Mouse (Mus musculus) midbrain, embryonic 16.5 days (tissue): Measurements from ENCODE around the gene Esp1. TPM values are rescaled to one million over a fixed set of nuclear protein-coding genes. Genes with fewer than 3 reads are reported as not detected.
"Not testable (repeated sequence)": the region's sequence is repeated elsewhere in the genome, so short reads cannot be mapped to it uniquely, and the experiment has no call there.

Experiments used
- ATAC-seq: fragments of 200-750 bp; cut with Nextera tagmentation; 2 replicates; pipeline ENCODE4 v1.8.0; 2017; ENCODE audit warnings: moderate TSS enrichment
- H3K27ac ChIP-seq: fragments of 300-500 bp; sonication (generic); 2 replicates; pipeline ENCODE4 v1.5.1; 2014; ENCODE audit warnings: mild to moderate bottlenecking, low read length, mixed read lengths
- H3K27me3 ChIP-seq: fragments of 300-500 bp; sonication (generic); 2 replicates; pipeline ENCODE4 v1.6.1; 2014; ENCODE audit warnings: low read depth, low read length, mixed read lengths; ENCODE audit not compliant: control insufficient read depth, insufficient read depth
- H3K36me3 ChIP-seq: fragments of 300-500 bp; sonication (generic); 2 replicates; pipeline ENCODE4 v1.6.1; 2014; ENCODE audit warnings: mild to moderate bottlenecking, low read length, moderate library complexity, mixed read lengths; ENCODE audit not compliant: control insufficient read depth, insufficient read depth
- H3K4me1 ChIP-seq: fragments of 300-500 bp; sonication (generic); 2 replicates; pipeline ENCODE4 v1.6.1; 2014; ENCODE audit warnings: mild to moderate bottlenecking, low read length, mixed read lengths; ENCODE audit not compliant: control insufficient read depth, insufficient read depth
- H3K4me2 ChIP-seq: fragments of 300-500 bp; sonication (generic); 2 replicates; pipeline ENCODE4 v1.6.1; 2014; ENCODE audit warnings: mild to moderate bottlenecking, low read length, mixed read lengths
- H3K4me3 ChIP-seq: fragments of 300-500 bp; sonication (generic); 2 replicates; pipeline ENCODE4 v1.5.1; 2014; ENCODE audit warnings: low read depth, mild to moderate bottlenecking, low read length, moderate library complexity, mixed read lengths
- H3K9ac ChIP-seq: fragments of 300-500 bp; sonication (generic); 2 replicates; pipeline ENCODE4 v1.6.1; 2014; ENCODE audit warnings: low read depth, low read length, mixed read lengths
- H3K9me3 ChIP-seq: fragments of 300-500 bp; sonication (generic); replicated peaks from 2 replicates; pipeline ENCODE4 v1.6.1; 2014; ENCODE audit warnings: mild to moderate bottlenecking, low read length, mixed read lengths; ENCODE audit not compliant: control insufficient read depth, poor library complexity, severe bottlenecking
- WGBS: fragments of 180-500 bp; shearing (Covaris S2); extraction: QIAGEN DNeasy Blood & Tissue Kit; methylation state at CpG from one replicate; pipeline ENCODE4 v1.1.7; 2014; 5-methylcytosine and 5-hydroxymethylcytosine counted together
- polyA plus RNA-seq: library from polyadenylated mRNA; unstranded; fragments of >200 nt; fragmentation: Nextera tagmentation; extraction: Ambion mirVana; gene quantifications from 2 replicates; pipeline ENCODE4 v1.2.1, GENCODE M21; 2015

Gene Esp1
- polyA plus RNA-seq: not detected in 2 replicates

DNA sequence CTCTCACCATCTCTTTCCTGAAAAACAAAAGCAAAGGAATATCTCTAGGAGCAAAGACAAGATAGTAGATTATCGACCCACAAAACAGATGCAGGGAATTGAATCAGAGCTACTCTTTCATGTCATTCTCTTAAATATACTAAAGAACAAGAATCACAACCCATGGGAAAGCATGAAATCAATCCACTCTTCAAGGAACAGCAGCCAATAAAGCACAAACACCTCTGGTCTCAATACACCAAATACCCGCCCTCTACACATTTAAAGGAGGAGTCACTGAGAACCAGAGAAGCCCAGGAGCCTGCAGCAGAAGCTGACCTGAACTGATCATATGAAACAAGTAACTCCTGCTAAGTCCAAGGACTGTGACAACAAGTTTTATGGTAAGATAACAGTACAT is at the start of gene Esp1:
Esp1 (plus strand) TSS at position 301 of the 400 bp plus-strand sequence.
- 89% methylated on average over 2 of the region's 2 CpGs for WGBS
- H3K4me3 ChIP-seq: no peak within 1 kb of the TSS
- H3K27ac ChIP-seq: no peak within 1 kb of the TSS
- no peaks in the 10 kb centered on the region for H3K4me1 ChIP-seq
- no peak within 1 kb of the TSS for H3K4me2 ChIP-seq
- H3K9ac ChIP-seq: no peak within 1 kb of the TSS
- ATAC-seq: no peak
- H3K27me3 ChIP-seq: no peaks in the 10 kb centered on the region
- H3K9me3 ChIP-seq: no peaks in the 10 kb centered on the region
- no peaks in the 10 kb centered on the region for H3K36me3 ChIP-seq

DNA sequence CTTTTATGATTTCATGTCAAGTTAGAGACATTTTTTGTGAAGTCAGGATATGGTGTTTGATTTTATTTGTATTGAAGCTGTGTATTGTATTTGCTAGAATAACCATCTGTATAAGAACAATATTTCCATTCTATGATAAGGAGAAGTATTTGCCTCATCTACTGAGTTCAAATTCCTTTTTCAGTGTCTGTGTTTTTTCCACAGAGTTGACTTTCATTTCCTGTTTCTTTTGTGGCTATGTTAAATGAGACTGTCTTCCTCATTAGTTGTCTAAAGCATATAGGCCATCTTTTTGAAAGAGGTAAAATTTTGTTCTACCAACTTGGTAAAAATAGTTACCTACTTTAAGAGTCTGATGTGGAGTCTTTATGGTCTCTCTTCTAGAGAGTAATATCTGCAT is 10.6 kb upstream of the Esp1 start:
- no peaks in the 10 kb centered on the region for H3K27me3 ChIP-seq
- no peak for ATAC-seq
- H3K9ac ChIP-seq: no peak overlapping the region
- H3K4me1 ChIP-seq: no peaks in the 10 kb centered on the region
- H3K9me3 ChIP-seq: no peaks in the 10 kb centered on the region
- no peak overlapping the region for H3K4me2 ChIP-seq
- H3K36me3 ChIP-seq: no peaks in the 10 kb centered on the region
- no peak overlapping the region for H3K4me3 ChIP-seq
- no peak overlapping the region for H3K27ac ChIP-seq

DNA sequence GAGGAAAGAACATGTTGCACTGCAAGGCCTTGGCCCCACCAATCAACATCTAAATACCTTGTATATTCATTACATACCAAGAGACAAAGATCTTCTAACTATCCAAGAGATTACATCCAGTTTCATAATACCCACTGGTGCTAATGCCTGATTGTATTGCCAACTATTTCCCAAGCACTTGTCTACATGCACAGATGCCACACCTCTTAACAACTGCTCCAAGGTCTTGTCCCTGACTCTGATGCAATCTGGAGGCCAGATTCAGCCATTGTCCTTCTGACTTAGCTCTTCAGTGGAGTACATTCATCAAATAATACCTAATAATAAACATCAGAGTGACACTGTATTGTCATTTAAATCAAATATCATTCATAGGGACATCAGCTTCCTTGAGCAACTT is 9.9 kb upstream of the Esp1 start:
- H3K27ac ChIP-seq, H3K27me3 ChIP-seq, H3K36me3 ChIP-seq, H3K4me2 ChIP-seq, H3K4me1 ChIP-seq, H3K9ac ChIP-seq, H3K9me3 ChIP-seq, H3K4me3 ChIP-seq, ATAC-seq: not testable (repeated sequence)

DNA sequence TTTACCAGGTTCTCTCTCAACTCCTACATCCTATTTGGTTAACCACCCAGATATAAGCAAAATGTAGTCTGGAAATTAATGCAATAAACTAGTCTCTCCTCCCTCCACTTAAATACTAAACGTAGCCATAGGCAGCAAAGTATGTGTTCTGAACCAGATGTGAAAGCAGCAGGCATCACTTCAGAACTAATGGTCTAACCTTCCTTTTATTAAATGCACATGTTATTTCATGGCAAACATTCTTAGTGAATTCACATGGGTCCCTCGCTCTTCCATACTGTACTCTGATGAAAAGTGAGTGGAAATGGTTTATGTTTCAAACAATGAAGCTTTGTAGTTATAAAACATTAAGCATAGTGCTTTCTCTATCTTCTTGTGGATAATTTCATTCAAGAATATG is 4.4 kb downstream of the Esp1 start:
- Histone ChIP-seq H3K4me1 (no peaks in the 10 kb centered on the region), H3K9me3 (no peaks in the 10 kb centered on the region), H3K27ac (no peak overlapping the region), H3K27me3 (no peaks in the 10 kb centered on the region), H3K36me3 (no peaks in the 10 kb centered on the region), H3K4me3 (no peak overlapping the region), H3K9ac (no peak overlapping the region), H3K4me2 (no peak overlapping the region)
- WGBS: 82% methylated on average over 2 of the region's 2 CpGs
- ATAC-seq: no peak

DNA sequence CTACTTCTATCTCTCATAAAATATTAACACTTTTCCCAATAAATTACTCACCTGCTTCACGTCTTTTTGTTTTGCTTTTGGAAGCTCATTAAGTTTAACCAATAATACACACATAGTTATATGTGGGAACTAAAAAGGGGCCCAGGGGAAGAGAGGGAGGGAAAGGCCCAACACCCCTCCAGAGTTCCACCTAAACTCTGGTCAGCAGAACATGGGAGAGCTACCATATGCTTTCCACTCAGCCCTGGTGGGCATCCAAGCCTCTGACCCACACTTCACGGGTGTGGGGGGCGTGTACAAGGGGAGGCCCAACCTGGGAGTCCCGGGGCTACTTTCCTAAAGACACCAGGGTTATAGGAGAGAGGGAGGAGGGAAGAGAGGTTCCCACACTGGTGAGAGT is 4.8 kb downstream of the Esp1 start:
- H3K36me3 ChIP-seq: no peaks in the 10 kb centered on the region

DNA sequence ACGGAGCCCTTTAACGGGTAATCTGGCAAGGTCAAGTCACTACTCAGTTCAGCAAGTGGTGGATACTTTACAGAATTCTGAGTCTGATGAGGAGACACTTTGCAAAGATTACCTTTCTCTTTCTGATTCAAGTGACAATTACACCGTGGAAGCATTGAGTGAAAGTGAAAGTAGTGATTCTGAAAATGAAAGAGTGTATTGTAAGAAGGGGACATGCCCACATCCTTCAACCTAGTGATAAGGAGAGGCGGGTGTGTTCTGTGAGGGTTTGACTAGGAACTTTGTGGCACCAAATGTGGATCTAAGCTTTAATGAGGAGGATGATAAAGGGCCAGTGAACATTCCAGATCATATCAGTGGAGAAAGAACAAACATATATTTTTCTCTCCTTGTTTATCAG is 36.7 kb downstream of the Esp1 start:
- no peak for ATAC-seq
- WGBS: 74% methylated on average over 4 of the region's 4 CpGs

More for the DNA sequence above, 4.8 kb downstream of the Esp1 start:
- no peak overlapping the region for H3K27ac ChIP-seq
- no peaks in the 10 kb centered on the region for H3K9me3 ChIP-seq
- H3K4me3 ChIP-seq: no peak overlapping the region
- ATAC-seq: no peak
- WGBS: 78% methylated on average over 4 of the region's 4 CpGs
- no peak overlapping the region for H3K4me2 ChIP-seq
- no peaks in the 10 kb centered on the region for H3K27me3 ChIP-seq
- no peak overlapping the region for H3K9ac ChIP-seq
- H3K4me1 ChIP-seq: no peaks in the 10 kb centered on the region

DNA sequence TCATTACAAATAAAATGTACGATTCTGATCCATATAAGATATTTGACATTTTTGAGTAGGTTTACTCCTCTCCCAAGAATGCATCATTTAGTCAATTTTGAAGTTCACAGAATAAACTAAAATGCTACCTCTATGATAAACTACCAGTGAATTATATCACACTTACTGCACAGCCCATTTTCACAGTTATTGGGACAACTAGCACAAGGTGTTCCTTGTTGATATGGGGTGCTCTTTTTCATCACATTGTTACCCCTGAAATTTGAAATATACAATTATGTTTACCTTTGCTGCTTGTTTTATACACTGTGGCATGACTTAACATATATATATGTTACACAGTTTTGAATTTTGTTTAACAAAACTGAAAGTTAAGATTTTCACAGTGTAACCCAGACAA is 40.2 kb downstream of the Esp1 start:
- no peak overlapping the region for H3K9ac ChIP-seq
- H3K36me3 ChIP-seq: no peaks in the 10 kb centered on the region
- no peaks in the 10 kb centered on the region for H3K4me1 ChIP-seq
- no peak overlapping the region for H3K27ac ChIP-seq
- H3K4me2 ChIP-seq: no peak overlapping the region
- no peaks in the 10 kb centered on the region for H3K9me3 ChIP-seq
- 85% methylated on average over 1 of the region's 1 CpGs for WGBS
- no peaks in the 10 kb centered on the region for H3K27me3 ChIP-seq
- no peak for ATAC-seq
- H3K4me3 ChIP-seq: no peak overlapping the region

More for the DNA sequence above, 36.7 kb downstream of the Esp1 start:
- no peak overlapping the region for H3K9ac ChIP-seq
- H3K9me3 ChIP-seq: no peaks in the 10 kb centered on the region
- H3K4me1 ChIP-seq: no peaks in the 10 kb centered on the region
- no peaks in the 10 kb centered on the region for H3K27me3 ChIP-seq
- H3K36me3 ChIP-seq: no peaks in the 10 kb centered on the region
- H3K4me3 ChIP-seq: no peak overlapping the region
- H3K4me2 ChIP-seq: no peak overlapping the region
- no peak overlapping the region for H3K27ac ChIP-seq

Other genes with a start within 250 kb of the Esp1 start
- gene Esp8, start 207.1 kb upstream of the Esp1 start, polyA plus RNA-seq: not detected in 2 replicates
- gene Esp6, start 165.6 kb upstream of the Esp1 start, polyA plus RNA-seq: not detected in 2 replicates
- gene Esp4, start 128.5 kb upstream of the Esp1 start, polyA plus RNA-seq: not detected in 2 replicates
- not detected in 2 replicates for gene Esp3, start 95.0 kb upstream of the Esp1 start, polyA plus RNA-seq
- not detected in 2 replicates for gene Crisp2, start 79.9 kb downstream of the Esp1 start, polyA plus RNA-seq
- 0.15 and 0.17 TPM in 2 replicates for gene Rhag, start 84.0 kb downstream of the Esp1 start, polyA plus RNA-seq
- 0.37 and 1.1 TPM in 2 replicates for gene 9130008F23Rik, start 153.4 kb downstream of the Esp1 start, polyA plus RNA-seq
- gene Glyatl3, start 187.2 kb downstream of the Esp1 start, polyA plus RNA-seq: not detected in 2 replicates
- 18.7 and 19.6 TPM in 2 replicates for gene Mut, start 207.6 kb downstream of the Esp1 start, polyA plus RNA-seq
- gene Cenpq, start 207.9 kb downstream of the Esp1 start, polyA plus RNA-seq: 8.5 and 9.0 TPM in 2 replicates